Mouse (Mus musculus) neural tube, embryonic 13.5 days (tissue): ENCODE data around the gene Asxl1. TPM values are rescaled to one million over a fixed set of nuclear protein-coding genes. Genes with fewer than 3 reads are reported as not detected.

ENCODE experiments used
- ATAC-seq: fragments of 200-750 bp; cut with Nextera tagmentation; 2 replicates; pipeline ENCODE4 v1.8.0; 2017; ENCODE audit warnings: low read depth, mild to moderate bottlenecking, moderate TSS enrichment, moderate library complexity
- H3K27ac ChIP-seq: fragments of 300-500 bp; sonication (generic); replicated peaks from 2 replicates; pipeline ENCODE4 v1.5.1; 2015; ENCODE audit warnings: moderate library complexity, mild to moderate bottlenecking, inconsistent platforms
- H3K27me3 ChIP-seq: fragments of 300-500 bp; sonication (generic); 2 replicates; pipeline ENCODE4 v1.6.1; 2015; ENCODE audit warnings: mild to moderate bottlenecking, inconsistent platforms
- H3K36me3 ChIP-seq: fragments of 300-500 bp; sonication (generic); 2 replicates; pipeline ENCODE4 v1.6.1; 2015; ENCODE audit warnings: mild to moderate bottlenecking, inconsistent platforms
- H3K4me1 ChIP-seq: fragments of 300-500 bp; sonication (generic); replicated peaks from 2 replicates; pipeline ENCODE4 v1.6.1; 2015; ENCODE audit warnings: inconsistent platforms
- H3K4me2 ChIP-seq: fragments of 300-500 bp; sonication (generic); 2 replicates; pipeline ENCODE4 v1.6.1; 2015; ENCODE audit warnings: inconsistent platforms, mild to moderate bottlenecking, moderate library complexity
- H3K4me3 ChIP-seq: fragments of 300-500 bp; sonication (generic); 2 replicates; pipeline ENCODE4 v1.5.1; 2015; ENCODE audit warnings: mild to moderate bottlenecking, inconsistent platforms
- H3K9ac ChIP-seq: fragments of 300-500 bp; sonication (generic); 2 replicates; pipeline ENCODE4 v1.6.1; 2015; ENCODE audit warnings: moderate library complexity, mild to moderate bottlenecking, inconsistent platforms
- H3K9me3 ChIP-seq: fragments of 300-500 bp; sonication (generic); 2 replicates; pipeline ENCODE4 v1.6.1; 2016; ENCODE audit warnings: inconsistent platforms
- WGBS: fragments of 180-500 bp; shearing (Covaris S2); methylation state at CpG from one replicate; pipeline ENCODE4 v1.1.7; 2015; 5-methylcytosine and 5-hydroxymethylcytosine counted together
- polyA plus RNA-seq: library from polyadenylated mRNA; unstranded; fragments of >200 nt; fragmentation: Nextera tagmentation; extraction: Ambion mirVana; gene quantifications from 2 replicates; pipeline ENCODE4 v1.2.1, GENCODE M21; 2015

The Asxl1 gene
- polyA plus RNA-seq, 1 experiment from 2014 or later = 12.1 TPM

- no peaks in the 10 kb centered on the region for H3K27me3 ChIP-seq
- H3K4me3 ChIP-seq = no peak overlapping the region
- ATAC-seq = no peak
- H3K36me3 ChIP-seq = peaks cover 76% of the 10 kb centered on the region
- no peak overlapping the region for H3K4me2 ChIP-seq
- H3K9ac ChIP-seq = no peak overlapping the region
- no peaks in the 10 kb centered on the region for H3K9me3 ChIP-seq
- H3K4me1 ChIP-seq = peaks cover 44% of the 10 kb centered on the region
- H3K27ac ChIP-seq = no peak overlapping the region
Measured at GRCm38 (mm10) chr2:153421233-153421632, 75.6 kb downstream of the Asxl1 start.

DNA sequence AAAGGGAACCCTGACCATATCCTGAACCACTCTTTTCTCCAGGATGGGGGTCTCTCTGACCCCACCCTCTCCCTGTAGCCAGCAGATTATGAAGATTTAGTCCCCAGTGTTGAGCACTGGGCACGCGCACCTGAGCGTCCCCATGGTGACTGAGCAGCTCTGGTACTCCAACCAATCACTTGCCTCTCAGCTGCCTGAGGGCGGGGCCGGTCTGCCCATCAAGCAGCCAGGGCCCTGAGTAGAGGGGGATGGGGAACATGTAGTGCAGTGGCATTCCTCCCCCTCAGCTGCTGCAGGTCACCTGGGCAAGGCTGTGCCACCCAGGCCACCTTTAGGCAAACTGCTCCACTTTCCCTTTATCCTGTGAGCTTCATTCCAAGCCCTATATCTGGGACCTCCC, 76.4 kb downstream of the Asxl1 start:
- no peak overlapping the region for H3K4me3 ChIP-seq
- H3K9ac ChIP-seq = no peak overlapping the region
- 0 out of 2 replicates have a peak overlapping the region, but pooled peaks have one; percentile 19 for H3K27ac ChIP-seq
- no peaks in the 10 kb centered on the region for H3K27me3 ChIP-seq
- WGBS = 23% methylated on average over 5 of the region's 5 CpGs
- H3K36me3 ChIP-seq = peaks cover 68% of the 10 kb centered on the region
- no peaks in the 10 kb centered on the region for H3K9me3 ChIP-seq
- H3K4me2 ChIP-seq = no peak overlapping the region
- H3K4me1 ChIP-seq = peaks cover 50% of the 10 kb centered on the region
- peak; percentile 34; the same call in 1 of the 2 replicates for ATAC-seq

DNA sequence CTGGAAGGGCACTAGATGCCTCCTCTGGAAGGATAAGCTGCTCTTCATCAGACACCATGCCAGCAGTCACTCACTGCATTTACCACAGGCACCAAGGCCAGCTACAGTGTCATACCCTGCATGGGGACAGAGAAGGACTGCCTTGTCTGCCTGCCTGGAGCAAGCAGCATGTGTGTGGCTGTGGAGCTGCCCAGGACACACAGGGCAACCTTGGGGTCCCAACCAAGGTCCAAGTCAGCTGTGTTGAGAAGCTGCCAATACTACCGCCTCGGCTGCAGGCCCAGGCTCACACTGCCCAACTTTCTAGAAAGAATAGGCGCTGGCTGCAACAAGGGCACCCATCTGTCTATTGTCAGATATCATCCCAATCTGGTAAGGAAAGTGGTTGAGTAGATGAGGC, 77.5 kb downstream of the Asxl1 start:
- peaks cover 60% of the 10 kb centered on the region for H3K4me1 ChIP-seq
- H3K27me3 ChIP-seq = no peaks in the 10 kb centered on the region
- H3K9me3 ChIP-seq = no peaks in the 10 kb centered on the region
- WGBS = 67% methylated on average over 3 of the region's 3 CpGs
- no peak overlapping the region for H3K4me2 ChIP-seq
- H3K9ac ChIP-seq = no peak overlapping the region
- ATAC-seq = no peak
- no peak overlapping the region for H3K4me3 ChIP-seq
- H3K27ac ChIP-seq = no peak overlapping the region; the same call in 1 of the 2 replicates
- peaks cover 60% of the 10 kb centered on the region for H3K36me3 ChIP-seq

DNA sequence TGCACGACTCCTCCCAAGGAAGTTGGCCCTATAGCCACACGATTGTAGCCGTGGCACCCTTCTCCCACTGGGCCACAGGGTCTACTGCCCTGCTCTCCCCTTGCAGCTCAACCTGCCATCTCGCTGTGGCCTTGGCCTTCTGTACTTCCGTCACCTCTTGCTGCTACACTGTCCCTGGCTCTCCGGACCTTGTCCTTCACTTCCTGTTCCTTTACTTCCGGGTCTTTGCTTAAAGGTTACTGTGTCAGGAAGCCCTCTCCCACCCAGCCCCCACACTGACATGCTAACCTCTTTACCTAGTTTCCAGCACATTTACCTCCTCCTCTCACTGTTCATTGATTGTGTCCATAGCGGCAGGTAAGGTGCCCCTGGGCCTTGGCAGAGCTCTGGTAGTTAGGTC, 78.9 kb downstream of the Asxl1 start:
- Histone ChIP-seq H3K9ac (no peak overlapping the region), H3K4me1 (peaks cover 74% of the 10 kb centered on the region)
- no peak for ATAC-seq

DNA sequence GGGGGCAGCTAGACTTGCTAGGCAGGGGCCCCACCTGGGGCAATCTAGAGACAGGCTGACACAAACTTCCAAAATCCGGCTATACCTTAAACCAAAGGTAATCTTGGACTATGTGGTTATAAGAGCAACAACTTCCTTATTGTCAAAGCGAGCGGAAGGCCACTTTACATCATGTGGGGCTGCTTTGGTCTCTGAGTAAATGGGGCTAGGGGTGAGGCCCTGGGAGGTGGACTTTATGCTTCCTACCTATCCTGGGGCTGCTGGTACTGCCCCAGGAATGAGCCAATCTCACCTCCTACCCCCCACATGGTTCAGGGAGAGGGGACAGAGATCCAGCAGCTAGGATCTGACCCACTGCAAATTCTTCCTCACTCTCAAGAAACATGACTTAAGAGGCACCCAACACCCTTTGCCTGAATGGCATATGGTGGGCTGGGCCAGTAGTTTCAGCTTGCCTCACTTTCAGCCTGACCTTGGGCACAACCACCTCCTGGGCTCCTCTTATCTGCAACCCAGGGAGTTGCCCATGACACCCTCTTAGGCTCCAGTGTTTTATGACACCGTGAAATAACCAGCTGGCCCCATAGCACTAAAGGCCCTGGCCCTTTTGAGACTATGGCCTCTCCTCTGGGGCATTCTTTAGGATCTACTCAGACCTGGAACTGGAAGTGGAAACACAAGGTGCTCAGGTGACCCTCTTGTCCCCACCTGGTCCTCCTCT, 79.7 kb downstream of the Asxl1 start:
- Histone ChIP-seq H3K9ac (no peak overlapping the region), H3K27me3 (no peaks in the 10 kb centered on the region), H3K4me3 (no peak overlapping the region), H3K27ac (peak overlapping the region; percentile 86), H3K4me2 (no peak overlapping the region), H3K4me1 (peaks cover 74% of the 10 kb centered on the region), H3K36me3 (peaks cover 60% of the 10 kb centered on the region), H3K9me3 (no peaks in the 10 kb centered on the region)
- 69% methylated on average over 4 of the region's 4 CpGs for WGBS
- peak; percentile 6; the same call in 1 of the 2 replicates for ATAC-seq

More for the DNA sequence above, 78.9 kb downstream of the Asxl1 start:
- Histone ChIP-seq H3K9me3 (no peaks in the 10 kb centered on the region), H3K36me3 (peaks cover 60% of the 10 kb centered on the region), H3K4me3 (no peak overlapping the region), H3K27ac (no peak overlapping the region), H3K4me2 (no peak overlapping the region), H3K27me3 (no peaks in the 10 kb centered on the region)
- WGBS = 85% methylated on average over 8 of the region's 8 CpGs

- Histone ChIP-seq H3K4me3 (no peak overlapping the region), H3K9ac (0 out of 2 replicates have a peak overlapping the region, but pooled peaks have one; percentile 49), H3K4me2 (no peak overlapping the region), H3K9me3 (no peaks in the 10 kb centered on the region), H3K4me1 (peaks cover 74% of the 10 kb centered on the region), H3K27me3 (no peaks in the 10 kb centered on the region), H3K36me3 (peaks cover 63% of the 10 kb centered on the region), H3K27ac (peak overlapping the region; percentile 86)
- 11% methylated on average over 9 of the region's 9 CpGs for WGBS
- peak; percentile 81 for ATAC-seq
Measured at GRCm38 (mm10) chr2:153425998-153426670, 80.5 kb downstream of the Asxl1 start.

- Histone ChIP-seq H3K9ac (no peak overlapping the region), H3K36me3 (peaks cover 70% of the 10 kb centered on the region), H3K27ac (peak overlapping the region; percentile 86), H3K27me3 (no peaks in the 10 kb centered on the region), H3K4me3 (no peak overlapping the region), H3K9me3 (no peaks in the 10 kb centered on the region), H3K4me1 (peaks cover 75% of the 10 kb centered on the region), H3K4me2 (no peak overlapping the region)
- 10% methylated on average over 2 of the region's 2 CpGs for WGBS
- ATAC-seq = no peak
Measured at GRCm38 (mm10) chr2:153426931-153427330, 81.3 kb downstream of the Asxl1 start.

DNA sequence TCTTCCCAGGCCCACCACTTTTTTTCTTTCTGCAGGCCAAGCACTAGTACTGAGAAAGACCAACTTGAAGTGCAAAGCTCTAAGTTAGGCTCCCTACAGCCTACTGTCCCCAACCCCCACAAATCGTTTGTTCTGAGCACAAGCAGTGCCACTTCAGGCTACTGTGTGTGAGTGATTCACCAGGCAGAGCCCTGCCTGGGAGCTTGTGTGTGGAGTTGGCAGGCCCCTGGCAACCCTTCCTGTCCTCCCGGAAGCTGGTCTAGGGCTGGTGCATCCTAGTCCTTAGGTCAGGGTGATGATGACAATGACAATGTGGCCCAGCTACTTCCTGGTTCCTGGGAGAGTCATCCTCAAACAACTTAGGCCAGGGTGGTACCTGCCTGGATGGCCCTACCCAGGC, 82.9 kb downstream of the Asxl1 start:
- H3K27ac ChIP-seq = peak overlapping the region; percentile 43; the same call in 1 of the 2 replicates
- no peak overlapping the region for H3K4me2 ChIP-seq
- H3K4me3 ChIP-seq = no peak overlapping the region
- H3K27me3 ChIP-seq = no peaks in the 10 kb centered on the region
- H3K9me3 ChIP-seq = no peaks in the 10 kb centered on the region
- WGBS = 75% methylated on average over 2 of the region's 2 CpGs
- ATAC-seq = no peak
- peaks cover 78% of the 10 kb centered on the region for H3K36me3 ChIP-seq
- no peak overlapping the region for H3K9ac ChIP-seq
- H3K4me1 ChIP-seq = peaks cover 75% of the 10 kb centered on the region

DNA sequence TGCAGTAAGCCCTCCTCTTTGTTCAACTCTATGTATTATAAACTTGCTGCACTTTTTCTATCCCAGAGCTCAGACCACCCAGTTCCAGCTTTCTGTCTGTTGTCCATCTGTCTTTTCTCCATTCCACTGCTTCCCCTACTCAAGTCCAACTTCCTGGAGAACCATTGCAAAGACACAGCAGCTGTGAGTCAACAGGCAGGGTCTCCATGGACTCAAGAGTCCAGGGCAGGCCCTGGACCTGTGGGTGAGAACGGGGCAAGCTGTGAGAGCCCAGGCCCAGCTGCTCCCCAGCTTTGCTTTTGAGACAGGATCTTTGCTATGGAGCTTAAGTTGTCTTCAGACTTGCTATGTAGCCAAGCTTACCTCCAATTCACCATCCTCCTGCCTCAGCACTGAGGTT, 84.9 kb downstream of the Asxl1 start:
- Histone ChIP-seq H3K4me3 (no peak overlapping the region), H3K9ac (no peak overlapping the region), H3K9me3 (no peaks in the 10 kb centered on the region), H3K27me3 (no peaks in the 10 kb centered on the region), H3K36me3 (peaks cover 69% of the 10 kb centered on the region), H3K4me2 (no peak overlapping the region), H3K27ac (no peak overlapping the region), H3K4me1 (peaks cover 75% of the 10 kb centered on the region)
- no peak for ATAC-seq
- WGBS = 89% methylated on average over 1 of the region's 1 CpGs

DNA sequence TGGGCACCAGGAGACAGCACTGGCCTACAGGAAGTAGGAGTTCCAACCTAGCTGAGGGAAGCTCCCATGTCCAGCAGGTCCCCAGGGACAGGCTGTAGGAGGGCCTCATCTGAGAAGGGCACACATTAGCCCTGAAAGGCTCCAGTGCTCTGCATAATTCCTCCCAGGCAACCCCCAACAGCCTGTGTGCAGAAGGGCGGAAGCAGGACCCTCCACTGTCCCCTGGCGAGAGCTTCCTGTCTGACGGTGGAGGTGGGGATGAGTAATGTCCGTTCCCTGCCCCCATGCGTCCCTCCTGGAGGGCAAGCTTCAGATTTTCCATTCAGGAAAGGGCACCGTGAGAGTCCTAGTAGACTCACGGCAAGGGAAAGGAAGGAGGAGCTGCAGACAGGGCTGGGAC, 86.9 kb downstream of the Asxl1 start:
- ATAC-seq = no peak

GRCm38 (mm10) chr2:153433859-153434258, 88.2 kb downstream of the Asxl1 start:
- WGBS = 39% methylated on average over 3 of the region's 3 CpGs
- H3K4me2 ChIP-seq = no peak overlapping the region
- H3K36me3 ChIP-seq = peaks cover 64% of the 10 kb centered on the region
- peaks cover 78% of the 10 kb centered on the region for H3K4me1 ChIP-seq
- H3K9ac ChIP-seq = no peak overlapping the region
- no peak overlapping the region for H3K4me3 ChIP-seq
- peak overlapping the region; percentile 74 for H3K27ac ChIP-seq
- no peak for ATAC-seq
- no peaks in the 10 kb centered on the region for H3K9me3 ChIP-seq
- no peaks in the 10 kb centered on the region for H3K27me3 ChIP-seq

More for the DNA sequence above, 86.9 kb downstream of the Asxl1 start:
- no peaks in the 10 kb centered on the region for H3K9me3 ChIP-seq
- peak overlapping the region; percentile 74; the same call in 1 of the 2 replicates for H3K27ac ChIP-seq
- no peak overlapping the region; the same call in 1 of the 2 replicates for H3K9ac ChIP-seq
- 5% methylated on average over 7 of the region's 7 CpGs for WGBS
- no peak overlapping the region for H3K4me3 ChIP-seq
- H3K27me3 ChIP-seq = no peaks in the 10 kb centered on the region
- H3K4me2 ChIP-seq = no peak overlapping the region
- peaks cover 78% of the 10 kb centered on the region for H3K4me1 ChIP-seq
- H3K36me3 ChIP-seq = peaks cover 73% of the 10 kb centered on the region
